Comparison of ENCODE assay signal across 7 mouse cellular contexts in genomic region chr10:53630339-53630738, GRCm38 (mm10). TPM values are rescaled to one million over a fixed set of nuclear protein-coding genes. Genes with fewer than 3 reads are reported as not detected.
DNase-seq lines count a peak whose midpoint lies in the region; ATAC-seq and TF ChIP-seq lines count a peak whose summit lies in the region.
"Not testable (repeated sequence)": the region's sequence is repeated elsewhere in the genome, so short reads cannot be mapped to it uniquely, and the experiment has no call there.

Gene Mcm9, minus strand, starts transcription at chr10:53630439.

- peak within 1 kb of the TSS; percentile 92 for H3K27ac ChIP-seq in forebrain, embryonic 12.5 days
- H3K27ac ChIP-seq in heart, embryonic 16.5 days (ENCODE audit: low read length): peak within 1 kb of the TSS; percentile 96
- H3K27ac ChIP-seq in kidney, adult 2 months (ENCODE audit: insufficient read depth, low read depth, low read length): peak within 1 kb of the TSS; percentile 81
- peak within 1 kb of the TSS; percentile 93 for H3K27ac ChIP-seq in liver, embryonic 11.5 days (ENCODE audit: low read depth, low read length)
- H3K27ac ChIP-seq in midbrain, embryonic 10.5 days (replicated peaks): peak within 1 kb of the TSS; percentile 97
- peak within 1 kb of the TSS; percentile 56 for H3K27ac ChIP-seq in olfactory bulb, adult 2 months (ENCODE audit: insufficient read depth, low read depth, low read length)

- WGBS in forebrain, embryonic 12.5 days: 62% methylated on average over 10 of the region's 10 CpGs
- WGBS in heart, embryonic 16.5 days: 55% methylated on average over 10 of the region's 10 CpGs
- 53% methylated on average over 10 of the region's 10 CpGs for WGBS in kidney, adult 2 months
- 51% methylated on average over 10 of the region's 10 CpGs for WGBS in liver, embryonic 11.5 days
- 61% methylated on average over 10 of the region's 10 CpGs for whole genome bisulfite sequencing in midbrain, embryonic 10.5 days
- 51% methylated on average over 10 of the region's 10 CpGs for WGBS in olfactory bulb, adult 2 months

- peak within 1 kb of the TSS; percentile 78 for H3K9ac ChIP-seq in forebrain, embryonic 12.5 days
- H3K9ac ChIP-seq in heart, embryonic 16.5 days (ENCODE audit: low read length): peak within 1 kb of the TSS; percentile 89
- peak within 1 kb of the TSS; percentile 86 for H3K9ac ChIP-seq in liver, embryonic 11.5 days (ENCODE audit: low read depth, low read length)

- not testable (repeated sequence) for TF ChIP-seq POLR2A in kidney, adult 2 months (IDR thresholded peaks at IDR 0.05; ENCODE audit: low read depth, low read length); olfactory bulb, adult 2 months (IDR thresholded peaks at IDR 0.05; ENCODE audit: insufficient read depth, low read depth, low read length)

- not testable (repeated sequence) for H3K27me3 ChIP-seq in forebrain, embryonic 12.5 days; heart, embryonic 16.5 days (ENCODE audit: control insufficient read depth, insufficient read depth, low read length); kidney, adult 2 months (replicated peaks; ENCODE audit: control insufficient read depth, insufficient read depth, low read length); liver, embryonic 11.5 days (replicated peaks; ENCODE audit: control insufficient read depth, insufficient read depth, low read length); midbrain, embryonic 10.5 days (ENCODE audit: low read depth, poor library complexity, severe bottlenecking)

- peak; percentile 0; the same call in 1 of the 2 replicates for ATAC-seq in cerebellum, adult (ENCODE audit: insufficient number of reproducible peaks, low FRiP score, low TSS enrichment)
- ATAC-seq in forebrain, embryonic 12.5 days (ENCODE audit: low FRiP score); heart, embryonic 16.5 days (replicated peaks; ENCODE audit: extremely low read depth, insufficient read depth, low FRiP score); liver, embryonic 11.5 days (replicated peaks; ENCODE audit: low FRiP score): not testable (repeated sequence)

- not testable (repeated sequence) for DNase-seq in kidney, adult 2 months; liver, embryonic 11.5 days (ENCODE audit: low spot score); midbrain, embryonic 10.5 days (ENCODE audit: low spot score)

- peak within 1 kb of the TSS; percentile 77 for H3K4me3 ChIP-seq in forebrain, embryonic 12.5 days (replicated peaks)
- H3K4me3 ChIP-seq in heart, embryonic 16.5 days (ENCODE audit: low read length): peak within 1 kb of the TSS; percentile 94
- peak within 1 kb of the TSS; percentile 91 for H3K4me3 ChIP-seq in kidney, adult 2 months (ENCODE audit: insufficient read depth, low read depth, low read length)
- H3K4me3 ChIP-seq in liver, embryonic 11.5 days (ENCODE audit: low read depth, low read length): peak within 1 kb of the TSS; percentile 79
- peak within 1 kb of the TSS; percentile 78 for H3K4me3 ChIP-seq in midbrain, embryonic 10.5 days
- peak within 1 kb of the TSS; percentile 74 for H3K4me3 ChIP-seq in olfactory bulb, adult 2 months (ENCODE audit: insufficient read depth, low read depth, low read length)

- peak within 1 kb of the TSS; percentile 44 for H3K4me2 ChIP-seq in forebrain, embryonic 12.5 days
- peak within 1 kb of the TSS; percentile 78 for H3K4me2 ChIP-seq in heart, embryonic 16.5 days (ENCODE audit: low read depth, low read length)
- H3K4me2 ChIP-seq in liver, embryonic 11.5 days: peak within 1 kb of the TSS; percentile 68

- H3K4me1 ChIP-seq in forebrain, embryonic 12.5 days; heart, embryonic 16.5 days (ENCODE audit: control insufficient read depth, insufficient read depth, low read length); kidney, adult 2 months (ENCODE audit: control insufficient read depth, insufficient read depth, low read length); liver, embryonic 11.5 days (replicated peaks; ENCODE audit: control insufficient read depth, insufficient read depth, low read length); olfactory bulb, adult 2 months (ENCODE audit: control insufficient read depth, insufficient read depth, low read length): not testable (repeated sequence)
- peaks cover 14% of the 10 kb centered on the region for H3K4me1 ChIP-seq in midbrain, embryonic 10.5 days

- not testable (repeated sequence) for H3K9me3 ChIP-seq in forebrain, embryonic 12.5 days; heart, embryonic 16.5 days (replicated peaks; ENCODE audit: control insufficient read depth, low read length); liver, embryonic 11.5 days (ENCODE audit: control insufficient read depth, low read length); midbrain, embryonic 10.5 days (replicated peaks)

- H3K36me3 ChIP-seq in forebrain, embryonic 12.5 days (replicated peaks); heart, embryonic 16.5 days (ENCODE audit: control insufficient read depth, insufficient read depth); kidney, adult 2 months (ENCODE audit: control insufficient read depth, insufficient read depth, low read length); liver, embryonic 11.5 days (ENCODE audit: control insufficient read depth, insufficient read depth, low read length); midbrain, embryonic 10.5 days: not testable (repeated sequence)

- TF ChIP-seq CTCF in kidney, adult 2 months (conservative IDR thresholded peaks at IDR 0.05; ENCODE audit: insufficient read depth, insufficient read length, low read depth, low read length); olfactory bulb, adult 2 months (IDR thresholded peaks at IDR 0.05; ENCODE audit: insufficient read depth, low read depth, low read length): not testable (repeated sequence)

RNA-seq across cellular contexts. Expression of gene Mcm9, which starts in this region (rescaled TPM):
- 15.7 and 18.9 TPM in 2 replicates for polyA plus RNA-seq in forebrain, embryonic 12.5 days (2016; fragmentation: Nextera tagmentation; extraction: Ambion mirVana)
- 7.8 and 8.7 TPM in 2 replicates for polyA plus RNA-seq in heart, embryonic 16.5 days (2015; fragmentation: Nextera tagmentation; extraction: Ambion mirVana)
- polyA plus RNA-seq in kidney, adult 2 months (2012; rRNA removed): 2.9 and 3.1 TPM in 2 replicates
- polyA plus RNA-seq in liver, embryonic 11.5 days (2014; fragmentation: Nextera tagmentation; extraction: Ambion mirVana): 9.1 and 9.2 TPM in 2 replicates
- polyA plus RNA-seq in midbrain, embryonic 10.5 days (2016; fragmentation: Nextera tagmentation; extraction: Ambion mirVana): 13.3 and 13.6 TPM in 2 replicates
- polyA plus RNA-seq in olfactory bulb, adult 2 months (2012; ENCODE audit: insufficient read depth, insufficient read length, low replicate concordance, missing spikeins): not detected in 2 replicates
